In the genomic region with DNA sequence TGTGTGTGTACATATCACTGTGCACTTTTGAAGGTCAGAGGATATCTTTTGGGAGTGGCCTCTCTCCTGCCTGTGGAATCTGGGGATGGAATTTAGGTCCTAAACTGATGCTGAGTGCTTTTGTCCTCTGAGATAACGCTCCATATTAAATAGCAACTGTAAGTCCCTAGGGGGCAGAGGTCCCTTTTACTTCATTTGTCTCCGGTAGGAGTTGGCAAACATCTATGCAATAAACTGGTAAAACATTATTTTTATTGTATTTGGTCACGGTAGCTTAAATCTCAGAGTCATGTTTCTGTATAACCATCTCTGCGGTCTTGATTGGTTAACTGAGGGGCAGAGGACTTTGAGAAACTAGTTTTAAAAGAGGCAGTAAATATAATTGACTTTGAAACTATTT, we compare ENCODE assay signal across 24 mouse cellular contexts.
"Had no signal": no experiment of that assay in that cellular context is flagged by ENCODE, and none has a peak within 500 bp of the region (broad histone marks: within the 10 kb centered on the region; RNA-seq: fewer than 3 reads in every experiment).

No protein-coding gene starts in this region.

- H3K4me2 ChIP-seq: heart, embryonic 12.5 days; hindbrain, embryonic 13.5 days; hindbrain, embryonic 15.5 days; limb, embryonic 13.5 days; limb, embryonic 15.5 days; liver, embryonic 12.5 days had no signal

- H3K4me3 ChIP-seq: gastrocnemius, adult 2 months; heart, embryonic 10.5 days; heart, embryonic 12.5 days; hindbrain, embryonic 10.5 days; hindbrain, embryonic 13.5 days; hindbrain, embryonic 15.5 days; limb, embryonic 13.5 days; limb, embryonic 15.5 days; liver, embryonic 12.5 days had no signal

- H3K36me3 ChIP-seq: heart, embryonic 10.5 days; heart, embryonic 12.5 days; hindbrain, embryonic 10.5 days; hindbrain, embryonic 13.5 days; hindbrain, embryonic 15.5 days; limb, embryonic 13.5 days; limb, embryonic 15.5 days; liver, embryonic 12.5 days had no signal

- H3K27me3 ChIP-seq: heart, embryonic 12.5 days; hindbrain, embryonic 13.5 days; hindbrain, embryonic 15.5 days; limb, embryonic 15.5 days had no signal

- H3K9me3 ChIP-seq: heart, embryonic 10.5 days; hindbrain, embryonic 15.5 days; limb, embryonic 15.5 days; liver, embryonic 12.5 days had no signal

- DNase-seq: gastrocnemius, adult 2 months; gastrocnemius, postnatal 10 days; gastrocnemius, postnatal 25 days; heart, adult 18-20 months; heart, postnatal 10 days; heart, postnatal 4 days; kidney, adult 18-20 months; kidney, adult 8-10 months; kidney, postnatal 10 days; kidney, postnatal 25 days; kidney, postnatal 4 days; layer of hippocampus, adult 9-11 months; layer of hippocampus, postnatal 36 days; left cerebral cortex, postnatal 4 days had no signal

- H3K27ac ChIP-seq: gastrocnemius, adult 2 months; hindbrain, embryonic 10.5 days; hindbrain, embryonic 13.5 days; hindbrain, embryonic 15.5 days; hindbrain, postnatal 0 days; limb, embryonic 13.5 days; limb, embryonic 15.5 days; liver, embryonic 12.5 days; liver, embryonic 14.5 days had no signal

- ATAC-seq: hindbrain, postnatal 0 days; liver, embryonic 12.5 days had no signal

- H3K9ac ChIP-seq: heart, embryonic 12.5 days; hindbrain, embryonic 13.5 days; hindbrain, embryonic 15.5 days; limb, embryonic 13.5 days; limb, embryonic 15.5 days; liver, embryonic 12.5 days; liver, embryonic 14.5 days had no signal
